Mouse (Mus musculus) layer of hippocampus, adult 9-11 months (tissue): Measurements from ENCODE around the gene Ifit1.
A peak's percentile ranks its signal among the peaks of the same experiment; 100 is the strongest.
"Not testable (repeated sequence)": the region's sequence is repeated elsewhere in the genome, so short reads cannot be mapped to it uniquely, and the experiment has no call there.

ENCODE experiments used
- DNase-seq: peaks from one replicate; pipeline ENCODE4 v3.0.0; 2022

Gene Ifit1

GRCm38 (mm10) chr19:34640623-34641022 lies at the start of gene Ifit1, which contains the start of gene Ifit1bl2:
Gene Ifit1 (plus strand): TSS chr19:34640871.
Gene Ifit1bl2 (minus strand): TSS chr19:34640743.
- DNase-seq: no peak

GRCm38 (mm10) chr19:34593456-34593855 lies 47.2 kb upstream of the Ifit1 start:
- no peak for DNase-seq

GRCm38 (mm10) chr19:34594523-34594922 lies 46.1 kb upstream of the Ifit1 start:
- not testable (repeated sequence) for DNase-seq

GRCm38 (mm10) chr19:34596811-34597210 lies 43.9 kb upstream of the Ifit1 start:
- DNase-seq: no peak

- peak; percentile 53 for DNase-seq
These were observed 42.3 kb upstream of the Ifit1 start for GRCm38 (mm10) chr19:34598341-34598740.

GRCm38 (mm10) chr19:34599250-34599649 lies 41.4 kb upstream of the Ifit1 start:
- DNase-seq: not testable (repeated sequence)

GRCm38 (mm10) chr19:34601888-34602287 lies 38.8 kb upstream of the Ifit1 start, which contains the start of gene Ifit1bl1:
Gene Ifit1bl1 (minus strand): TSS chr19:34601956.
- DNase-seq: not testable (repeated sequence)

GRCm38 (mm10) chr19:34605472-34605871 lies 35.2 kb upstream of the Ifit1 start:
- DNase-seq: no peak

- not testable (repeated sequence) for DNase-seq
These were observed 33.2 kb upstream of the Ifit1 start, which contains the start of gene Ifit3b for GRCm38 (mm10) chr19:34607237-34608051. Gene Ifit3b (plus strand): TSS chr19:34607970.

- DNase-seq: not testable (repeated sequence)
These were observed 30.6 kb upstream of the Ifit1 start for GRCm38 (mm10) chr19:34610118-34610517.

GRCm38 (mm10) chr19:34612243-34613001 lies 28.2 kb upstream of the Ifit1 start:
- not testable (repeated sequence) for DNase-seq

- no peak for DNase-seq
These were observed 19.8 kb upstream of the Ifit1 start for GRCm38 (mm10) chr19:34620871-34621270.

- no peak for DNase-seq
These were observed 16.9 kb upstream of the Ifit1 start for GRCm38 (mm10) chr19:34623781-34624180.

- no peak for DNase-seq
These were observed 16.0 kb upstream of the Ifit1 start for GRCm38 (mm10) chr19:34624663-34625062.

- DNase-seq: no peak
These were observed 13.2 kb upstream of the Ifit1 start for GRCm38 (mm10) chr19:34627496-34627895.

GRCm38 (mm10) chr19:34631487-34631886 lies 9.2 kb upstream of the Ifit1 start:
- no peak for DNase-seq

- DNase-seq: no peak
These were observed 7.2 kb upstream of the Ifit1 start for GRCm38 (mm10) chr19:34633484-34633883.

- peak; percentile 36 for DNase-seq
These were observed 3.6 kb upstream of the Ifit1 start for GRCm38 (mm10) chr19:34636933-34637557.

- no peak for DNase-seq
These were observed 1.9 kb downstream of the Ifit1 start for GRCm38 (mm10) chr19:34642616-34643015.

GRCm38 (mm10) chr19:34647630-34648029 lies 7.0 kb downstream of the Ifit1 start:
- DNase-seq: not testable (repeated sequence)

- no peak for DNase-seq
These were observed 9.6 kb downstream of the Ifit1 start for GRCm38 (mm10) chr19:34650276-34650675.

GRCm38 (mm10) chr19:34650997-34651396 lies 10.3 kb downstream of the Ifit1 start:
- no peak for DNase-seq

GRCm38 (mm10) chr19:34655227-34655805 lies 14.6 kb downstream of the Ifit1 start:
- no peak for DNase-seq
